Mouse (Mus musculus): ENCODE data around the gene 4933424G06Rik. TPM values are rescaled to one million over a fixed set of nuclear protein-coding genes. Genes with fewer than 3 reads are reported as not detected.

The 4933424G06Rik gene
- total RNA-seq, 2 experiments from 2014 or later: not detected

Other genes with a start within 250 kb of the 4933424G06Rik start
- gene Cnnm4, start 238.5 kb upstream of the 4933424G06Rik start, total RNA-seq (2015; ENCODE audit: low replicate concordance): 2.9 and 3.6 TPM in 2 replicates
- 1.4 and 3.3 TPM in 2 replicates for gene Cnnm4, start 238.5 kb upstream of the 4933424G06Rik start, total RNA-seq (2017; ENCODE audit: low replicate concordance)
- gene Cnnm3, start 198.3 kb upstream of the 4933424G06Rik start, total RNA-seq (2015; ENCODE audit: low replicate concordance): 2.5 and 10.5 TPM in 2 replicates
- gene Cnnm3, start 198.3 kb upstream of the 4933424G06Rik start, total RNA-seq (2017; ENCODE audit: low replicate concordance): 3.9 and 9.4 TPM in 2 replicates
- gene Ankrd23, start 173.3 kb upstream of the 4933424G06Rik start, total RNA-seq (2015; ENCODE audit: low replicate concordance): 1.7 TPM in 1 of 2 replicates, not detected in the other
- gene Ankrd23, start 173.3 kb upstream of the 4933424G06Rik start, total RNA-seq (2017; ENCODE audit: low replicate concordance): not detected in 2 replicates
- gene Gm42417, start 170.7 kb upstream of the 4933424G06Rik start, total RNA-seq (2015; ENCODE audit: low replicate concordance): 0.42 TPM in 1 of 2 replicates, not detected in the other
- 86.5 TPM in 1 of 2 replicates, not detected in the other for gene Gm42417, start 170.7 kb upstream of the 4933424G06Rik start, total RNA-seq (2017; ENCODE audit: low replicate concordance)
- not detected in 2 replicates for gene Ankrd39, start 162.7 kb upstream of the 4933424G06Rik start, total RNA-seq (2015; ENCODE audit: low replicate concordance)
- 1.4 and 1.8 TPM in 2 replicates for gene Ankrd39, start 162.7 kb upstream of the 4933424G06Rik start, total RNA-seq (2017; ENCODE audit: low replicate concordance)
- gene Sema4c, start 151.8 kb upstream of the 4933424G06Rik start, total RNA-seq (2015; ENCODE audit: low replicate concordance): not detected in 2 replicates
- gene Sema4c, start 151.8 kb upstream of the 4933424G06Rik start, total RNA-seq (2017; ENCODE audit: low replicate concordance): 0.45 TPM in 1 of 2 replicates, not detected in the other
- gene Fam178b, start 27.0 kb upstream of the 4933424G06Rik start, total RNA-seq (2015; ENCODE audit: low replicate concordance): not detected in 2 replicates
- gene Fam178b, start 27.0 kb upstream of the 4933424G06Rik start, total RNA-seq (2017; ENCODE audit: low replicate concordance): not detected in 2 replicates
- gene Cox5b, start 18.7 kb upstream of the 4933424G06Rik start, total RNA-seq (2015; ENCODE audit: low replicate concordance): 138 and 208 TPM in 2 replicates
- 116 and 354 TPM in 2 replicates for gene Cox5b, start 18.7 kb upstream of the 4933424G06Rik start, total RNA-seq (2017; ENCODE audit: low replicate concordance)
- gene Actr1b, start 4.3 kb downstream of the 4933424G06Rik start, total RNA-seq (2015; ENCODE audit: low replicate concordance): 8.0 and 9.4 TPM in 2 replicates
- 17.5 and 19.1 TPM in 2 replicates for gene Actr1b, start 4.3 kb downstream of the 4933424G06Rik start, total RNA-seq (2017; ENCODE audit: low replicate concordance)
- gene Zap70, start 51.6 kb downstream of the 4933424G06Rik start, total RNA-seq (2015; ENCODE audit: low replicate concordance): 0.72 TPM in 1 of 2 replicates, not detected in the other
- gene Zap70, start 51.6 kb downstream of the 4933424G06Rik start, total RNA-seq (2017; ENCODE audit: low replicate concordance): 0.23 and 0.64 TPM in 2 replicates
- 128 and 139 TPM in 2 replicates for gene Tmem131, start 233.5 kb downstream of the 4933424G06Rik start, total RNA-seq (2015; ENCODE audit: low replicate concordance)
- 80.9 and 83.9 TPM in 2 replicates for gene Tmem131, start 233.5 kb downstream of the 4933424G06Rik start, total RNA-seq (2017; ENCODE audit: low replicate concordance)

Measured in erythroid progenitor cell, adult 5-6 weeks (primary cell).